Comparison of ENCODE assay signal across 8 mouse cellular contexts in the genomic region with DNA sequence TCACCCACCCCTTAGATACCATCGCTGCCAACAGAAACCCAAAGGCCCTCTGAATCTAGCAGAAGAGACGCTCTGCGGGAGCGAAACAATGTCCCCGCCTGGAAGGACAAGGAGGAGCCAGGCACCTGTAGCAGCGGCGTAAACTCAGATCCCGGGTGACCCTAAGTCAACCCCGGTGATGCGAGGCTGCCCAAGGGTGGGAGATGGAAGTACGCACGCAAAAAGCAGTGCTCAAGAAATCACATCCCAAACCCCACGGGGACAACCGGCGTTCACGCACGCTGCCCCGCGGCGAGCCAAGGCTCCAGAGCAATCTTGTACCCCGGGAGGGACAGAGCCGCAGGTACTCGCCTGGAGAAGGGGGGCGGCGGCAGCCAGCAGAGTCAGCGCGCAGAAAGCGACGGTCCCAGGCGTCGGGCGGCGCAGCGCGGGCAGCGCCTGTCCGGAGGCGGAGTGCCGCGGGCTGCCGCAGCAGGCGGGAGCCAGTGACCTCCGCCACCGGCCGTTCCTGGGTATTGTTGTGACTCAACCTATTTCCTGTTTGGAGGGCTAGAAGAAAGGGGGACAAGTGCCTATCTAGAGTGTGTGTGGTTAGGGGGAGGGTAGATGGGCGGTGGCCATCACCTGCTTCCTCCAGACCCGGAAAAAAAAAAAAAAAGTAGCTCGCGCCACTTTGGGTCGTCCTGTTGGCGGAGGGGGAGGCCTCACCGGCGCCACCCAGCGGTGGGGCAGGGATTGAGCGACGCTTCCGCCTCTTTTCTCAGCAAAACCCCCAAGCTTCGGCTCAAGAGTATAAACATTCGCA. TPM values are rescaled to one million over a fixed set of nuclear protein-coding genes. Genes with fewer than 3 reads are reported as not detected.
DNase-seq lines count a peak whose midpoint lies in the region; ATAC-seq and TF ChIP-seq lines count a peak whose summit lies in the region.

TSS of gene Tjp2 (minus strand) at position 531 of the 805 bp plus-strand sequence.

- peak; percentile 89 for TF ChIP-seq CTCF in E14TG2a.4 (conservative IDR thresholded peaks at IDR 0.05; ENCODE audit: low read length)
- TF ChIP-seq CTCF in brain, embryonic 14.5 days (IDR thresholded peaks at IDR 0.05; ENCODE audit: borderline replicate concordance, extremely low read depth, insufficient read depth, insufficient read length) = peak; percentile 57
- peak; percentile 87 for TF ChIP-seq CTCF in lung, embryonic 14.5 days (IDR thresholded peaks at IDR 0.05; ENCODE audit: low read depth)

- WGBS in forebrain, embryonic 14.5 days = under 1% methylated on average over 59 of the region's 59 CpGs
- under 1% methylated on average over 59 of the region's 59 CpGs for WGBS in lung, embryonic 14.5 days
- under 1% methylated on average over 59 of the region's 59 CpGs for WGBS in neural tube, embryonic 15.5 days

- ATAC-seq in forebrain, embryonic 14.5 days = peak; percentile 56
- ATAC-seq in lung, embryonic 14.5 days (ENCODE audit: insufficient read depth) = peak; percentile 76
- peak; percentile 55; the same call in 1 of the 2 replicates for ATAC-seq in neural tube, embryonic 15.5 days (ENCODE audit: low FRiP score)

- peak; percentile 41 for DNase-seq in brain, embryonic 14.5 days (ENCODE audit: low read depth)
- peak; percentile 41 for DNase-seq in forebrain, embryonic 14.5 days (ENCODE audit: low spot score)
- peak; percentile 76 to 79 for DNase-seq in heart, postnatal 14 days
- DNase-seq in kidney, postnatal 4 days = peak; percentile 74 to 83
- DNase-seq in lung, embryonic 14.5 days = peak; percentile 76
- peak; percentile 5 to 37 for DNase-seq in thymus, postnatal 10 days (ENCODE audit: low spot score in 2 of 2)

- peak within 1 kb of the TSS; percentile 51 for H3K9ac ChIP-seq in forebrain, embryonic 14.5 days (ENCODE audit: low read length)
- peak within 1 kb of the TSS; percentile 65 for H3K9ac ChIP-seq in lung, embryonic 14.5 days
- H3K9ac ChIP-seq in neural tube, embryonic 15.5 days (replicated peaks) = peak within 1 kb of the TSS; percentile 29; the same call in 1 of the 2 replicates

- 0 out of 2 replicates have a peak, but pooled peaks cover 2% of the 10 kb centered on the region for H3K9me3 ChIP-seq in E14TG2a.4 (ENCODE audit: low read length)
- H3K9me3 ChIP-seq in forebrain, embryonic 14.5 days (replicated peaks; ENCODE audit: control insufficient read depth, low read length) = no peaks in the 10 kb centered on the region
- H3K9me3 ChIP-seq in lung, embryonic 14.5 days (ENCODE audit: low read depth, low read length) = no peaks in the 10 kb centered on the region
- no peaks in the 10 kb centered on the region for H3K9me3 ChIP-seq in neural tube, embryonic 15.5 days (replicated peaks)

- H3K36me3 ChIP-seq in E14TG2a.4 (ENCODE audit: insufficient read depth, low read length) = no peaks in the 10 kb centered on the region
- no peaks in the 10 kb centered on the region for H3K36me3 ChIP-seq in forebrain, embryonic 14.5 days (ENCODE audit: control insufficient read depth, insufficient read depth, low read length)
- H3K36me3 ChIP-seq in lung, embryonic 14.5 days (ENCODE audit: insufficient read depth) = no peaks in the 10 kb centered on the region
- no peaks in the 10 kb centered on the region for H3K36me3 ChIP-seq in neural tube, embryonic 15.5 days

- intact Hi-C loops in heart, postnatal 14 days (cut with DNase I) = loop anchor here (2.0 to 5.0 kb wide), 3 partner anchors 32 to 72 kb away; no protein-coding TSS in a partner anchor

- H3K27ac ChIP-seq in forebrain, embryonic 14.5 days (ENCODE audit: low read depth, low read length) = no peak within 1 kb of the TSS
- peak within 1 kb of the TSS; percentile 92 for H3K27ac ChIP-seq in lung, embryonic 14.5 days (ENCODE audit: low read depth)
- H3K27ac ChIP-seq in neural tube, embryonic 15.5 days (replicated peaks) = peak within 1 kb of the TSS; percentile 24; the same call in 1 of the 2 replicates

- H3K4me3 ChIP-seq in E14TG2a.4 (replicated peaks; ENCODE audit: low read length) = peak within 1 kb of the TSS; percentile 93
- H3K4me3 ChIP-seq in forebrain, embryonic 14.5 days (ENCODE audit: low read depth, low read length) = peak within 1 kb of the TSS; percentile 37
- peak within 1 kb of the TSS; percentile 61 for H3K4me3 ChIP-seq in lung, embryonic 14.5 days (ENCODE audit: low read depth, low read length)
- peak within 1 kb of the TSS; percentile 44 for H3K4me3 ChIP-seq in neural tube, embryonic 15.5 days (replicated peaks)

- no peak for TF ChIP-seq POLR2A in brain, embryonic 14.5 days (IDR thresholded peaks at IDR 0.05; ENCODE audit: borderline replicate concordance, extremely low read depth, insufficient read depth, insufficient read length, poor library complexity, severe bottlenecking)

- peaks cover 64% of the 10 kb centered on the region for H3K4me1 ChIP-seq in E14TG2a.4 (replicated peaks; ENCODE audit: low read depth, low read length)
- peaks cover 11% of the 10 kb centered on the region; the same call in 1 of the 2 replicates for H3K4me1 ChIP-seq in forebrain, embryonic 14.5 days (ENCODE audit: control insufficient read depth, insufficient read depth, low read length)
- no peaks in the 10 kb centered on the region for H3K4me1 ChIP-seq in lung, embryonic 14.5 days (ENCODE audit: insufficient read depth)
- H3K4me1 ChIP-seq in neural tube, embryonic 15.5 days = peaks cover 14% of the 10 kb centered on the region

- peak within 1 kb of the TSS; percentile 72 for H3K4me2 ChIP-seq in forebrain, embryonic 14.5 days (ENCODE audit: low read length)
- peak within 1 kb of the TSS; percentile 78 for H3K4me2 ChIP-seq in lung, embryonic 14.5 days
- H3K4me2 ChIP-seq in neural tube, embryonic 15.5 days = peak within 1 kb of the TSS; percentile 89

- H3K27me3 ChIP-seq in E14TG2a.4 (ENCODE audit: insufficient read depth, low read length) = no peaks in the 10 kb centered on the region
- H3K27me3 ChIP-seq in forebrain, embryonic 14.5 days (replicated peaks; ENCODE audit: control insufficient read depth, insufficient read depth, low read length) = peaks cover 10% of the 10 kb centered on the region; the same call in 1 of the 2 replicates
- H3K27me3 ChIP-seq in lung, embryonic 14.5 days (ENCODE audit: insufficient read depth, low read length) = peaks cover 18% of the 10 kb centered on the region
- H3K27me3 ChIP-seq in neural tube, embryonic 15.5 days (replicated peaks) = peaks cover 35% of the 10 kb centered on the region

RNA-seq across cellular contexts. Expression of gene Tjp2, which starts in this region (rescaled TPM):
- polyA plus RNA-seq in brain, embryonic 14.5 days (2012; rRNA removed) = 10.5 and 12.9 TPM in 2 replicates
- polyA plus RNA-seq in forebrain, embryonic 14.5 days (2014; fragmentation: Nextera tagmentation; extraction: Ambion mirVana) = 9.0 and 11.6 TPM in 2 replicates
- 10 to 100 TPM; 20.3 to 23.1 TPM for total RNA-seq in heart, postnatal 14 days (2021)
- polyA plus RNA-seq in lung, embryonic 14.5 days (2014; fragmentation: Nextera tagmentation; extraction: Ambion mirVana) = 38.5 and 40.0 TPM in 2 replicates
- polyA plus RNA-seq in neural tube, embryonic 15.5 days (2015; fragmentation: Nextera tagmentation; extraction: Ambion mirVana) = 10.1 and 15.3 TPM in 2 replicates

Comparison
In these comparisons a context has a peak if more than half of its experiments do, and no peak if none do; other contexts are left out.
1. H3K4me3 ChIP-seq: peak in every context shown above with its lines; median percentile 93 in E14TG2a.4; 61 in lung, embryonic 14.5 days; 44 in neural tube, embryonic 15.5 days; 37 in forebrain, embryonic 14.5 days.
2. DNase-seq: peak in every context shown above with its lines; median percentile 78 in kidney, postnatal 4 days; 78 in heart, postnatal 14 days; 76 in lung, embryonic 14.5 days; 41 in brain, embryonic 14.5 days; 41 in forebrain, embryonic 14.5 days; 21 in thymus, postnatal 10 days.